Mouse (Mus musculus): Measurements from ENCODE around the gene Senp5.

Gene Senp5

DNA sequence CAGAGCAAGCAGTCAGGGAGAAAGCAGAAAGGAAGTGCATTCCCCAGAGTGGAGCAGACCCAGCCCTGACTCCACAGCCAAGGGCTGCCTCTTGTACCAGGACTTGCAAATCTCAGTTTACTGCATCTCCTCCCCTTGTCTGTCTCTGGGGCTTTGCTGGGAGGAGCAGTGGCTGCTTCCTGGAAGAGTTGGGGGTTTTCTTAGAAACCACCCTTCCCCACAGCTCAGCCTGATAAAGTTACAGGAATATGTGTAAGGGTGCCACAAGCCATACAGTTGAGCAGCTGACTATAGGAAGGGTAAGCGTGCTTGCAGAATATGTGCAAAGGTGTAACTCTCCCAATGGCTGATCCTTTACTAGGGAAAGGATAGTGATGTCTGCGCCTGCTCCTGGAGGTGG lies 62.5 kb downstream of the Senp5 start:
- DNase-seq (ENCODE audit: low spot score in 2 of 2): no peak

DNA sequence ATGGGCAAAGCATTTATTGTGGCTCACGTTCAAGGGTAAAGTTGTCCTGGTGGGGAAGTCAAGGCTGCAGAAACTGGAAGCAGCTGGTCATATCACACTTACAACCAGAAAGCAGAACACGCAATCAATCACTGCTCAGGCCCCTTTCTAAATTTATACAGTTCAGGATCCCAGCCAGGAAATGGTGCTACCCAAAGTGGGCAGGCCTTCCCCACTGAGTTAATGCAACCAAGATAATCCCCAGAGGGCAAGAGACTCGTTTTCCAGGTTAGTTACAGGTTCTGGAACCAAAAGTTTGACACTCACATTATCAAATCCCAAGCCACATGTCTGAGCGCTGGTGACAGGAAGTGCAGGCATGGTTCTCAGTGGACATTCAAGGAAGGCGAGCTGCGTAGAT lies 64.2 kb downstream of the Senp5 start:
- no peak for DNase-seq (ENCODE audit: low spot score in 2 of 2)

DNA sequence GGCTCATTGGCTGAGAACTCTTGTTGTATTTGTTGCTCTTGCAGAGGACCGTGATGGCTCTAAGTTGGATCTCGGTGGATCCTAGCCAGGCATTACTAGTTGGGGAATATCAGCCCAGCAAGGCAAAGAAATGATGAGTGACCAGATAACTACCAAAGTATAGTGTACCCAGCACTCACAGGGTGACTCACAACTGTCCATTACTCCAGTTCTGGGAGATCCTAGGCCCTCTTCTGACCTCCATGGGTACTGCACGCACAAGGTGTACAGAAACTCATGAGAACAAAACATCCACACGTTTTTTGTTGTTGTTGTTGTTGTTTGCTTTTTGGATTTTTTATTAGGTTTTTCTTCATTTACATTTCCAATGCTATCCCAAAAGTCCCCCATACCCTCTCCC lies 66.5 kb downstream of the Senp5 start:
- DNase-seq (ENCODE audit: low spot score in 2 of 2): no peak

DNA sequence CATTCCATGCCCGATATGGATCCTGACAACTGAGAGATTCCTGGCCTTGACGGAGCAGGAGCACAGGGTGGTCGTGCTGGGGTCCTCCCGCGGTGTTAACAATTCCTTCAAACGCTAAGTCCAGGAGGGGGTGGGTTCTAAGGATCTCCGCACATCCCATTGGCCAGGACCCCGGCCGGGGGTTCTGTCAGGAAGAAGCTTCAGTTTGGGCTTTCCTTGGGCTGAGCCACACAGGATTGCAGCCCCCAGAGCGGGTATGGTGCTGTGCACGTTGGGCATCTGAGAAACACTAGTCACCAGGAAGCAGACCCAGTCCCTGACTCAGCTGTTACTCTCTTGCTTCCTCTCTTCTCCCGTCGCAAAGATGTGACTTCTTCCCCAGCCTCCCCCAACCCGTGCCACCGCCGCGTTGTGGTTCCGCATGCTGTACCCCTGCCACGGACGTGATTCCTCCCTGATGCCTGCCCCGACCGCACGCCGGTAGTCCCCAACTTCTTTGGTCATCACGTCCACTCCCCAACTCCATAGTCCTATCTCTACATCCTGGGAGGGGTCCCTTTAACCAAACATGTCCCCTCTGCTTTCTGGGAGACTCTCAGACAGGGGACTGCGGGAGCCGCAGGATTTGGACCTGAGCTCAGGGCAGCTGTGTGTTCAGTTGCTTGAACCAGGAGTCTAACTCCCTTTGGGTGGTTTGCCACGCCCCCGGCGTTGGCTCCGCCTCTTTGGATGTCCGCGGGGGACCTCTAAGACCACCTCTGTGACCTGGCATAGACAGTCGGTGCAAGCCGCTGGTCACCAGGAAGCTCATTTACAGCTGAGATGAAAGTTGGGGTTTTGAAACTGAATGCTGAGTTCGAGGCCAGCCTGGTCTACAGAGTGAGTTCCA lies 67.8 kb downstream of the Senp5 start:
- DNase-seq (ENCODE audit: low spot score in 2 of 2): peak in 1 of 2 experiments; percentile 53

DNA sequence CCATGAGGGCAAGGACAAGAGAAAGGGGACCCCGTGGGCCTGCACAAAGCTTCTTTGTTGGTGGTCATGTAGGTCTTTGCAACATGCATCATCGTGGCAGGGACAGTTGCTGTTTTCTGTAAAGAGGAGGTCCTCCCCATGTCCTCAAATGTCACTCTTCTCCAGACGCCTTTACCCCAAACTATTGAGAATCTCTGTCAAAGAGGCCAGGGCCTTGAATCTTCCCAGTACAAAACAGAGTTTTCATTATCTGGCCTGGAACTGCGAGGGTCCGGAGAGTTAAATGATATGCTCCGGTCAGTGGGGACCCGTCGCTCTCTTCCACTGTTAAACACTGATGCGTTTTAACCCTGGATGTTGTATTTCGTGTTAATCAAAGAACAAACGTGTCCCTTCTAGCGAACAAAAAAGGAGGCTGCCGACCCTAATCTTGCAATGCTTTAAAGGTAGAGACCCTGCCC lies 68.5 kb downstream of the Senp5 start:
- no peak for DNase-seq (ENCODE audit: low spot score in 2 of 2)

DNA sequence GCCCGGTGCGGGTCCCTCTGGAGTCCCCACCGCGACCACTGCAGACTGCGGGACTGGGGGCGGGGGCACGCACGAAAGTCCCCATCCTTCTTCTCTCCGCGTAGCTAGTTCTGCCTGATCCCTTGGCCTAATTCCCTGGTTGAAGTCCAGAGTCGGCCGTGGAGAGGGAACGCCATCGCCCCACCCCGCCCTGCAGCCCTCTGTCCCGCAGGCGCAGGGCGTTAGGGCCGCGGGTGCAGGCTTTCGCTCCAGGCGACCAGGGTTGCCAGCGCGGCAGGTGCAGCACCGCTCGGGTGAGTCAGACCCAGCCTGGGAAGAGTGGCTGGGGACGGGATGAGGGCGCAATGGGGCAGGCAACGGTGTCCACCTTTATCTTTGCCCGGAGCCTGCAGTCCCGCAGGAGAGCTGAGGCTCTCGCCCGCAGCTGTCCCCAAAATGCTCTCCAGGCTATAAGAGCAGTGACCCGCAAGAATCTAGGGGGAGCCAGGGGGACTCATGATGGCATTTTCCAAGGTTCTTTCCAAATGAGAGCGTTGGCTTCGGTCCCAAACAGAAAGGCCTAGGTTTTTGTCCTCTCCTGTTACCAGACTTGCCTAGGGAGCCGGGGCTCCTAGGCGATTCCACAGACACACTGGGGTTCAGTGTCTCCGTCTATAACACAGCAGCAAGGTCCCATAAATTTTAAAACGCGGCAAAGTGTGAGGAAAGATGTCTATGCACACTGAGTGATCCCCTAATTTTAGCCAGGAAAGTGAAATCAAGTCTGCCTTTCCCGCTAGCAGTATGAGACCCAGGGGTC lies 69.1 kb downstream of the Senp5 start, which contains the start of gene Pigz:
Pigz (plus strand) TSS at position 101 of the 799 bp plus-strand sequence.
- peak in 1 of 2 experiments; percentile 60 for DNase-seq (ENCODE audit: low spot score in 2 of 2)

DNA sequence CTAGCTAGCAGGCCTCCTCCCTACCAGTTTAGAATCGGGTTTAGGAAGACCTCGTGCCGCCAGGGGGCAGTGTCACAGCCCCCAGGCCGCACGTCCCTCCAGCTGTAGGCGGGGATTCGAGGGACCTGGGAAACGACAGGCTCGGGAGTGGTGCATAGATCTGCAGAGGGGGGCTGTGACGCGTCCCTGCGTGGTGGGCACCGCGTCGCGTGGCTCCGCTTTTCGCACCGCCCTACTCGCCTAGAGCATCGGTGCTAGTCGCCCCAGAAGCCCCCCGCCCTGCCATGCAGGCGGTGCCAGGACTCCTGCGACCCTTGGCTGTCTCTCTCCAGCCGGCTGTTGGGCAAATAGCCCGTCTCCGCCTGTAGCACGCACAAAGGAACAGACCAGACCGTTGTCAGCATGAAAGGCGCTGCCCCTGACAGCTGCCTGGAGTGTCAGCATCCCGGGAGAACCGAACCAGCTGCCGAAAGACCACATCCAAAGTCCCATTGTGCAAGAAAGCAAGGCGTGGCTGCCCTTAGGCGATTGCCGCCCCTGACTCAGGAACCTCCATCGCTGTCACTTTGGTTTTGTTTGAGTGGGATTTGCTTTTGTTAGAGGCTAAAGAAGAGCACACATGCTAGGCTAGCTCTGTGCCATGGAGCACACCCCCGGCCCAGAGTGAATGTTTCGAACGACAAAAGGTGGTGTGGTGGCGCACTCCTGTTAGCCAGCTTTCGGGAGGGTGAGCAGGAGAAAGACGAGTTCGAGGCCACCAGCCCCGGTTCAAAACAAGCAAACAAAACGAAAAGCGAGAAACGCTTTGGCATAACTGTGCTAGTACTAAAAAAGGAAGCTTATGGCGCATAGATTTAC lies 70.0 kb downstream of the Senp5 start:
- DNase-seq (ENCODE audit: low spot score in 2 of 2): peak; percentile 91 to 93

DNA sequence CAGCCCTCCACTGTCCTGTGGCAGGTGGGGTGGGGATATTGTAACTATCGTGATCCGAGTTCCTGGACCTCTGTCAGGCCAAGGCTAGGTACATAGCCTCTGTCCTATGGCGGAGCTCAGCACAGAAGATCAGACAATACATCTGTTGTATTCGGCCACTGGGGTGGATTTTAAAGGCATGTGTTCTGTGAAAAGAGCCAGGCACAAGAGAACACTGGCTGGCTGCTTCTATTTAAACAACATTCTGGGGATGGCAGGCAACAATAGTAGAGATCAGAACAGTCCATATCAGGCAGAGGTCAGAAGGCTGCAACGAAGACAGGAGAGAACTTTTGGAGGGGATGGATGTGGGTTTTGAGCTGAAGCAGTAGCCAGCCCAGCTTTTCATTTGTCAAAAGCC lies 70.8 kb downstream of the Senp5 start:
- peak in 1 of 2 experiments; percentile 56 for DNase-seq (ENCODE audit: low spot score in 2 of 2)

DNA sequence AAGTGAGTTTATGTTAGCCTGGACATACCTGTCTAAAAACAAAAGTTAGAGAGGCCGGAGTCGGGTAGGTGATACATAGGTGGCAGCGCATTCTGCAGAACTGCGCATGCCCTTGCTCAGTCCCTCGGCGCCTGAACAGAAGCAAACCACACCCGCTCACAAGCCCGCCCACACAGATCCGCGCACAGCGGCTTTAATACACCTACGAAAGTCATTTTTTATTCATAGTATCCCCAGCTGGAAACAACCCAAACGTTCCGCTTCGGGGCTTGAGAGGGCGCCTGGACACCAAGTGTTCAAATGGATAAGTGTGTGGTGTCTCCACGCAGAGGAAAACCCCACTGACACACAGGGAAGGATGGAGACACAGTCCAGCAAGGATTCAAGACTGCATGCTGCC lies 71.8 kb downstream of the Senp5 start:
- DNase-seq (ENCODE audit: low spot score in 2 of 2): peak in 1 of 2 experiments; percentile 61

DNA sequence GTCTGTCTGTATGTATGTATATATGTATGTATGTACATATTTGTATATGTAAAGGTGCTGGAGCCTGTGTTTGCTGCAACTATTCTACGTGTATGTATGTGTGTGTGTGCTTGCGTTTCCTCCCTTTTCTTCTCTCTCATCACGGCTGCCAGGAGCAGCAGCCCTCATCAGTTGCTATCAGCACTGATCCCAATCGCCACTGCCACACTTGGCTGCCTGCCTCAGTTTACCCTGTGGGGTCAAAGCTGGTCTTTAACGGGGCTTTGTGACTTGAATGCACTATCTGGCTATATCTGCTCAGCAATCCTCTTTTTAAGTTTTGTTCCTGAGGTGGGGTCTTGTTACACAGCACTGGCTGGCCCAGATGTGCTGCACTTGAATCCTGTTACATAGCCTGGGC lies 75.7 kb downstream of the Senp5 start:
- DNase-seq (ENCODE audit: low spot score in 2 of 2): no peak

DNA sequence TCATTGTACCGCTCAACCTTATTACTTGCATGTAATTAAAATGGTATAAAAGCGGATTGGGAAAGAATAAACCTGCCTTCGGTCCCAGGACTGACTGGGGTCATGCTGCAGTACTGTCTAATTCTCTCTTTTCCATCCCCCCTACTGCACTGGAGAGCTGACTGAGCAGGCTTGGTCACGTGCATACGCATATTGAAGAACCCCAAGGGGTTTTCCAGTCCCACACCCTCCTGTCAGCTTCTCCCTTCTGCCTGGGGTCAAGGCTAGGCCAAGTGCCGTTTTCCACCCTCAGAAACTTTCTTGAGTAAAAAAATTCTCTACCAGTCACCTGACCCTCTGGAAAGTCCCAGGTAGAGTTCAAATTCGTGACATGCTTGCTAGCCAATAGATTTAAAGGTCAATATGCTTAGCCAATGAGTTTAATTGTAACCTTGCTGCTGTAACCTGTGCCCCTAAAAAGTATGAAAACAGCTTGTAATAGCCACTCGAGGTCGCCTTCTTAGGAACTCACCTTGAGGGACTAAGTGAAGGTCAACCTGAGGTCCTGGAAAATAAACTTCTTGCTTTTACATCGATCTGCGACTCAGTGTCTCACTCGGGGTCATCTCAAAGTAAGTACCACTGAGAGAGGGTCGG lies 76.4 kb downstream of the Senp5 start:
- DNase-seq (ENCODE audit: low spot score in 2 of 2): no peak

DNA sequence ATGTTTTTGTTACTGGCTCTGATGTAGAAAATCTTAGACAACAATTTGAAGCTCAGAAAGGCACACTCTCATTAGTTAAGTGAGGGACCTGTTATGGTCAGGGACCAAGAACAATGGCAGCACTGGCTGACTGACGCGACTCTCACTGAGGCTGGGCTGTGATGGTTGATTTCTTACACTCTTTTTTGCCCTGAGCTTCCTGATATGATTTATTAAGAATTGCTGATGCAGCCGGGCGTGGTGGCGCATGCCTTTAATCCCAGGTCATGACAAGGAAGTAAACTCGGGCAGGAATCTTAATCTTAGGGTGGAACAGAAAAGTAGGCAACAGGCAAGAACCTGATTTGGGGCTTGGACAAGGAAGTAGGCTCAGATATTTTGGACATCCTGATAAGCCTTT lies 77.0 kb downstream of the Senp5 start:
- DNase-seq (ENCODE audit: low spot score in 2 of 2): no peak

DNA sequence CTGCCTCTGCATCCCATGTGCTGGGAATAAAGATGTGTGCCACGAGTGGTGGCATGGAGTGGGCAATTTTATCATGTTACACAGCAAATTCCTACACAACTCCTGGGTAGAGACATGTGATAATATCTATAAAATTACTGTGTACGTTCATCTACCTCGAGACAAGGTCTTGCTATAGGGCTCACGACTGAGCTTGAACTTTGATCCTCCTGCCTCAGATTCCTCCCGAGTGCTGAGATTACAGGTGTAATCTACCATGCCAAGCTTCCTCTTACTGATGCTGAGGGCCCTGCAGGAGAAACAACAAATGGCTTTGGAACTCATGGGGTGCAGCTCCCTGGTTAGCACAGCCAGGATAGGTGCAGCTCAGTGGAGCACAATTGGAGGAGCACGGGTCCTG lies 78.7 kb downstream of the Senp5 start:
- DNase-seq (ENCODE audit: low spot score in 2 of 2): no peak

DNA sequence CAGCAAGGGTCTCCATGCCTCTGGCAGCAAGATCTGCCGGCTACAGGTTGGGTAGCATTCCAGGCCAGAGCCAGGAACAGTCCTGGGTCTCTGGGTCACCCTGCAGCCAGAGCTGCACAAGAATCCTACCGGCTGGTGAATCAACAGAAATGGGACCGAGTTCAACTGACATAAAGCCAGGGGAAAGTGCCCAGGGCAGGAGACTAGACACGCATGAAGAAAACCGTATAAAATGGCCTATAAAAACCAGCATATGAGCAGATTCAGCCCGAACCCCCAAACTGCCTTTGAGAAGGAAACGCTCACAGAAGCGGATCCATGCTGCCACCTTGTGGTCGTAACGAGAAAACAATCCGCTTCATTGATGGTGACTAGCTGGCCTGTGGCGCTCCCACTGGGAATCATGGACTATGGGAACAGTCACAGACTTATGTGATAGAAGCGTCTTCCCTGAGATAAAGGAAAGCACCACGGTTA lies 84.8 kb downstream of the Senp5 start:
- peak in 1 of 2 experiments; percentile 95 for DNase-seq (ENCODE audit: low spot score in 2 of 2)

DNA sequence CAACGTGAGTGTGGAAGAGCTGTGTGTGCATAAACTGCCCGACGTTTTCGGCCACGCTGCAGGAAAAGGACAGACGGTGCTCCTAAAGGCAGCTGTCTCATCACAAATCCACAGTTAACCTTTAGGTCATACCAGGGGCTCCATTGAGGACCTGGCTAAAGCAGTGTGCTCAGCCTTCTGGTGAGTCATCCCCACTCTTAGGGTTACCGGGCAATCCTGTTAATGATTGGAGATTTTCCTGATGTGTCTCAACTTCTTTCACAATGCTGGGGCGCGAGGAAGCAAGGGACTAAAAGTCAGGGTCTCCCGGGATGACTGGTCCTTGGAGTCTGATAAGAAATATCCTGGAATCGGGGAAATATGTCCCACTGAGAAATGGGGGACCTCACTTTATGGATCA lies 85.3 kb downstream of the Senp5 start:
- no peak for DNase-seq (ENCODE audit: low spot score in 2 of 2)

DNA sequence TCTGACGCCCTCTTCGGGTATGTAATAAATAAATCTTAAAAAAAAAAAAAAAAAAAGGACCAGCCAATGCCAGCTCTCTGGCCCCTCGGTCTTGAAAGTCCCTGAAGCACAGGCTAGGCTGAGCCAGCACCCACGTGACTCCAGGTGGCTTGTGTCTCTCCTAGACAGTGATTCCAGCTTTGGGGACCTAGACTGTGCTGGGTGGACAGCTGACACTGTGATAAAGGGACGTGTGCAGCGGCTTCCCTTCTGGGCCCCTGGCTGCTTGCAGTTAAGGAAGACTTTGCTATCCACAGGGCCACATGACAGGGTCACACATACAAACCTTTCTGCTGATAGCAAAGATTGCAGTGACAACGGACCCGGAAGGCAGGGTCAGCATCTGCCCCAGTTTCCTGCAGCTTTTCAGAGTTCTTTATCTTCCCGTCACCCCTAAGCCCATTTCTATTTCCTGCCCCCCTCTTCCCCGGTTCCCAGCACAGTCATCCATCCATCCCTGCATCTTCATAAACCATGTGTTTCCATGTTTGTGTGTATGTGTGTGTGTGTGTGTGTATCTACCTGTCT lies 92.7 kb downstream of the Senp5 start:
- DNase-seq (ENCODE audit: low spot score in 2 of 2): no peak
